Mouse (Mus musculus): Measurements from ENCODE around the gene Mgat3. TPM values are rescaled to one million over a fixed set of nuclear protein-coding genes. Genes with fewer than 3 reads are reported as not detected.

The Mgat3 gene
- polyA plus RNA-seq, 1 experiment: 19.2 TPM

DNA sequence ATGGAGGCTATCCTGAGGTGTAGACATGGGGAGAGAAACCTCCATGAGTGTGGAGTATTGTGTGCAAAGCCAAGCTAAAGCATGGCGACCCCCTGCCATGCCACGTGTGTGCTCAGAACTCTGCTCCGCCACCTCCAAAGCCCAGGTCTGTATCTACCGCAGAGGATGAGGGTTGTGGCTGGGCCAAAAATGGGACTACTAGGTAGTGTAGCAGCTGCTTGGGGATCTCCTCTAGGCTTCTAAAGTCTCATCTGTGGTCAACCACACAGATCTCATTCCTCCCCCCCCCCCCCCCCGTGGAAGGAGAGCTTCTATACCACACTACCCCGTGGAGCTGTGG lies 18.7 kb downstream of the Mgat3 start:
- Histone ChIP-seq H3K79me3 (ENCODE audit: low read depth) (no peaks in the 10 kb centered on the region), H3K79me2 (ENCODE audit: control insufficient read depth, insufficient read depth) (peaks cover 28% of the 10 kb centered on the region), H3ac (ENCODE audit: control insufficient read depth, insufficient read length, low read depth) (no peak overlapping the region), H3K36me3 (ENCODE audit: control insufficient read depth, insufficient read depth) (no peaks in the 10 kb centered on the region), H3K27me3 (ENCODE audit: control insufficient read depth, insufficient read depth, insufficient read length) (no peaks in the 10 kb centered on the region), H3K4me3 (ENCODE audit: insufficient read depth, poor library complexity, severe bottlenecking) (no peak overlapping the region)
- TF ChIP-seq MAX (IDR thresholded peaks at IDR 0.05) (no peak), CTCF (IDR thresholded peaks at IDR 0.05; ENCODE audit: control insufficient read depth, insufficient read depth, insufficient read length) (no peak), CEBPB (IDR thresholded peaks at IDR 0.05; ENCODE audit: low read depth) (no peak), MYOD1 (IDR thresholded peaks at IDR 0.05; ENCODE audit: control insufficient read depth, insufficient read length, low read depth) (no peak)

DNA sequence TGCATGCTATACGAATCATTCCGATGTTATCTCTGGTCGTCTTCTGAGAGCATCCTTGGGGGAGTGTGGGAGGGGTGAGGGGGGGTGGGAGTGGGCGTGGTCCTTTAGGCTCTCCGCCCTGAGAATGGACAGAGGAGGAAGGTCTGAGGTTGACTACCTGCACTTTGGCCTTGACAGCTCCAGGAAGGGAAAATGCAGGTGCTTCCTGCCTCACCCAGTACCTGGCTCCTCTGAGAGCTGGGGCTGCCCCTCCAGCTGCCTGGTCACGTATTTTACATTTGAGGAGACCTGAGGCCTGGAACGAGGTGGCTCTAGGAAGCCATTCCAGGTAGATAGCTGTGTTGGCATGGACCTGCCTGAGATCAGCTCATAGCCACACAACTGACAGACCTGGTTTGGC lies 19.3 kb downstream of the Mgat3 start:
- no peak overlapping the region for H3ac ChIP-seq (ENCODE audit: control insufficient read depth, insufficient read length, low read depth)
- no peak overlapping the region for H3K4me3 ChIP-seq (ENCODE audit: insufficient read depth, poor library complexity, severe bottlenecking)
- no peak for TF ChIP-seq USF1 (IDR thresholded peaks at IDR 0.05; ENCODE audit: low read depth)
- TF ChIP-seq FOSL1 (IDR thresholded peaks at IDR 0.05; ENCODE audit: insufficient read depth, low read length, poor library complexity, severe bottlenecking): no peak
- TF ChIP-seq MYOG (IDR thresholded peaks at IDR 0.05; ENCODE audit: control insufficient read depth, extremely low read depth, insufficient read length): no peak
- TF ChIP-seq MYOD1 (IDR thresholded peaks at IDR 0.05; ENCODE audit: control insufficient read depth, insufficient read length, low read depth): no peak
- TF ChIP-seq CTCF (IDR thresholded peaks at IDR 0.05; ENCODE audit: control insufficient read depth, insufficient read depth, insufficient read length): no peak
- no peak for TF ChIP-seq MAX (IDR thresholded peaks at IDR 0.05)
- no peak for TF ChIP-seq CEBPB (IDR thresholded peaks at IDR 0.05; ENCODE audit: low read depth)
- no peaks in the 10 kb centered on the region for H3K27me3 ChIP-seq (ENCODE audit: control insufficient read depth, insufficient read depth, insufficient read length)
- no peaks in the 10 kb centered on the region for H3K79me3 ChIP-seq (ENCODE audit: low read depth)
- H3K79me2 ChIP-seq (ENCODE audit: control insufficient read depth, insufficient read depth): peaks cover 32% of the 10 kb centered on the region
- no peaks in the 10 kb centered on the region for H3K36me3 ChIP-seq (ENCODE audit: control insufficient read depth, insufficient read depth)

DNA sequence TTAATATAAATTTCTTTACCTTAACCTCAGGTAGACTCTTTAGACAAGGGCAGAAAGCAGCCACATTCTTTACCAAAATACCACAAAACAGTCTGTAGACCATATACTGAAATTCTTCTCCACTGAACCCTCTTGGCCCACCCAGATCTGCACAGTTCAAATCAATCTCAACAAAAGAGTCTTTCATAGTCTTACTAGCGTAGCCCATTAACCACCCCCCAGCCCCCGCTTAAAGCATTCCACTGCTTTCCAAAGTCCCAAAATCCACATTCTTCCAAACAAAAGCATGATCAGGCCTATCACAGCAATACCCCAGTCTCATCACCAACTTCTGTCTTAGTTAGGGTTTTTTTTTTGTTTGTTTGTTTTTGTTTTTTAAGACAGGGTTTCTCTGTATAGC lies 26.0 kb downstream of the Mgat3 start:
- no peak overlapping the region for H3K4me3 ChIP-seq (ENCODE audit: insufficient read depth, poor library complexity, severe bottlenecking)
- no peak for TF ChIP-seq MYOG (IDR thresholded peaks at IDR 0.05; ENCODE audit: control insufficient read depth, extremely low read depth, insufficient read length)
- no peak for TF ChIP-seq MYOD1 (IDR thresholded peaks at IDR 0.05; ENCODE audit: control insufficient read depth, insufficient read length, low read depth)
- no peak for TF ChIP-seq CTCF (IDR thresholded peaks at IDR 0.05; ENCODE audit: control insufficient read depth, insufficient read depth, insufficient read length)
- H3K79me2 ChIP-seq (ENCODE audit: control insufficient read depth, insufficient read depth): peaks cover 12% of the 10 kb centered on the region
- no peaks in the 10 kb centered on the region for H3K36me3 ChIP-seq (ENCODE audit: control insufficient read depth, insufficient read depth)
- H3K27me3 ChIP-seq (ENCODE audit: control insufficient read depth, insufficient read depth, insufficient read length): no peaks in the 10 kb centered on the region
- H3ac ChIP-seq (ENCODE audit: control insufficient read depth, insufficient read length, low read depth): no peak overlapping the region
- no peaks in the 10 kb centered on the region for H3K79me3 ChIP-seq (ENCODE audit: low read depth)

DNA sequence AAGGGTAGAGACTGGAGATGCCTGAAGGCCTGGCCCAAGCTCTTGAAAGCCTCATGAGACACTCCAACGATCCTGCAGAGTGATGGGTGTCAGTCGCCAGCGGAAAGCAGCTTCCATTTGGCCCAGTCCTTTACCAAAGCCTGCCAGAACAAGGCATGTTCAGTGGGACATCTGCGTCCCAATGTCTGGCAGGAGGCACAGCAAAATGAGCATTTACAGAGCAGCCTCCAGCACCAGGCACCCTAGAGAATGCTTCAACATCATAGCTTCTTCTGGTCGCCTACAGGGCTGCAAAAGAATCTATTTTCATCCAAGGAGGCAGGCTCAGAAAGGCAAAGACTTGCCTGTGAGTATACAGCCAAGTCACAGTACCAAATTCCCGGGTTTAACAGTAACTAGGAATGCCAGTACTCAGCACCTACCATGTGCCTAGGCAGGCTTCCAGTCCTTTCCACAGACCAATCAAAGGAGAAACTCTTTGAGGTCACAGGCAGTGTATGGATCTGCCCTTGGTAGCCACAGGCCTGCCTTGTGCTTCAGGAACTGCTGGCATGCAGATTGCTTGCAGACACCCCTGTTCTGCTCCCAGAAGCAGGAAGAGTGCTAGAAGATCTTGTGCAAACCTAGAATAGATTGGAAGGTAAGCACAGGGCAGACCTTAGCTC lies 28.7 kb downstream of the Mgat3 start:
- Histone ChIP-seq H3K79me3 (ENCODE audit: low read depth) (no peaks in the 10 kb centered on the region), H3ac (ENCODE audit: control insufficient read depth, insufficient read length, low read depth) (no peak overlapping the region), H3K36me3 (ENCODE audit: control insufficient read depth, insufficient read depth) (no peaks in the 10 kb centered on the region), H3K79me2 (ENCODE audit: control insufficient read depth, insufficient read depth) (peaks cover 12% of the 10 kb centered on the region), H3K27me3 (ENCODE audit: control insufficient read depth, insufficient read depth, insufficient read length) (no peaks in the 10 kb centered on the region), H3K4me3 (ENCODE audit: insufficient read depth, poor library complexity, severe bottlenecking) (no peak overlapping the region)
- no peak for TF ChIP-seq MYOG (IDR thresholded peaks at IDR 0.05; ENCODE audit: control insufficient read depth, extremely low read depth, insufficient read length)
- TF ChIP-seq CEBPB (IDR thresholded peaks at IDR 0.05; ENCODE audit: low read depth): no peak
- no peak for TF ChIP-seq USF1 (IDR thresholded peaks at IDR 0.05; ENCODE audit: low read depth)
- TF ChIP-seq CTCF (IDR thresholded peaks at IDR 0.05; ENCODE audit: control insufficient read depth, insufficient read depth, insufficient read length): no peak
- TF ChIP-seq FOSL1 (IDR thresholded peaks at IDR 0.05; ENCODE audit: insufficient read depth, low read length, poor library complexity, severe bottlenecking): no peak
- TF ChIP-seq MAX (IDR thresholded peaks at IDR 0.05): no peak
- TF ChIP-seq MYOD1 (IDR thresholded peaks at IDR 0.05; ENCODE audit: control insufficient read depth, insufficient read length, low read depth): no peak

DNA sequence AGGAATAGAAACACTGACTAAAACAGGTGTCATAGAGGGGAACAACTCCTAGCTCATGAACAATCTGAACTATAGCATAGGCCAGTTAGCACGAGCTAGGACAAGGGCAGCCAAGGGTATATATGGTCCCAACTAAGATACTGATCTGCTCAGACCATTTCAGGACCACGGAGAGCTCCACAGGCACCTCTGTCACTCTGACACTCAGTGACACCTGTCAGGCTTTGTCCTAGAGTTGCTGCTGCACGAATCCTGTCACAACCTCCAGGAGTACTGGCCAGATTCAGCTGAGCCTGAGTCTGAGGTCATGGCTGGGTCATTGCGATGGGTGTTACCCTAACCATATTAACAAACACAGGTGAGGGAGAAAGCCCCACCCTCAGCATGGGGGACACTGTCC lies 29.9 kb downstream of the Mgat3 start:
- H3ac ChIP-seq (ENCODE audit: control insufficient read depth, insufficient read length, low read depth): no peak overlapping the region
- no peaks in the 10 kb centered on the region for H3K36me3 ChIP-seq (ENCODE audit: control insufficient read depth, insufficient read depth)
- H3K79me2 ChIP-seq (ENCODE audit: control insufficient read depth, insufficient read depth): peaks cover 2% of the 10 kb centered on the region
- H3K4me3 ChIP-seq (ENCODE audit: insufficient read depth, poor library complexity, severe bottlenecking): no peak overlapping the region
- TF ChIP-seq MAX (IDR thresholded peaks at IDR 0.05) (no peak), CTCF (IDR thresholded peaks at IDR 0.05; ENCODE audit: control insufficient read depth, insufficient read depth, insufficient read length) (no peak), CEBPB (IDR thresholded peaks at IDR 0.05; ENCODE audit: low read depth) (no peak), MYOG (IDR thresholded peaks at IDR 0.05; ENCODE audit: control insufficient read depth, extremely low read depth, insufficient read length) (no peak), MYOD1 (IDR thresholded peaks at IDR 0.05; ENCODE audit: control insufficient read depth, insufficient read length, low read depth) (peak; percentile 85)
- H3K79me3 ChIP-seq (ENCODE audit: low read depth): no peaks in the 10 kb centered on the region
- no peaks in the 10 kb centered on the region for H3K27me3 ChIP-seq (ENCODE audit: control insufficient read depth, insufficient read depth, insufficient read length)

DNA sequence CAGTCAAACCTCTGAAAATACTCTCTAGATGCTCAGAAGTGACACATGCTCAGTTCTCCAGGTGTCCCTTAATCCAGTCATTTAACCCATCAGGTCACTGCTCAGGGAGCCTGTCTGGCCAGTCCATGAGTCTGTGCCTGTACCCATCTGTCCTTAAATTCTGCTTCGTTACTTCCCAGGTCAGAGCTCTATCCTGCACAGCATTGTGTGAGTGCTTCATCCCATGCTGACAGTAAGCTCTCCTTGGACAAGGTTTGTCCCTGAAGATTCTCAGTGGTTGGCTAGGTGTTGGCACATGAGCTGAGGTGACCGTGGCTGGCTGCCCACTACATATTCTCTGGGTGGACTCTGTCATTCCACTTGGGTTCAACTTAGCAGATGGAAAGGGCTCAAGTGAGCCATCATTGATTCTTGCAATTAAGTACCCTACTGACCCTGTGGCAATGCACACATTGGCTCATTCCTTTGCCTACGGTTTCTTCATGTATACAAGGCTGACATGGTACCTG lies 32.6 kb downstream of the Mgat3 start:
- TF ChIP-seq USF1 (IDR thresholded peaks at IDR 0.05; ENCODE audit: low read depth): no peak
- TF ChIP-seq MYOD1 (IDR thresholded peaks at IDR 0.05; ENCODE audit: control insufficient read depth, insufficient read length, low read depth): no peak
- no peak for TF ChIP-seq CEBPB (IDR thresholded peaks at IDR 0.05; ENCODE audit: low read depth)
- Histone ChIP-seq H3K27me3 (ENCODE audit: control insufficient read depth, insufficient read depth, insufficient read length) (no peaks in the 10 kb centered on the region), H3K79me3 (ENCODE audit: low read depth) (no peaks in the 10 kb centered on the region), H3K36me3 (ENCODE audit: control insufficient read depth, insufficient read depth) (peaks cover 4% of the 10 kb centered on the region), H3ac (ENCODE audit: control insufficient read depth, insufficient read length, low read depth) (no peak overlapping the region), H3K79me2 (ENCODE audit: control insufficient read depth, insufficient read depth) (no peaks in the 10 kb centered on the region), H3K4me3 (ENCODE audit: insufficient read depth, poor library complexity, severe bottlenecking) (no peak overlapping the region)
